Mouse (Mus musculus): ENCODE measurements around the gene Sae1. TPM values are rescaled to one million over a fixed set of nuclear protein-coding genes. Genes with fewer than 3 reads are reported as not detected.
"Not testable (repeated sequence)": the region's sequence is repeated elsewhere in the genome, so short reads cannot be mapped to it uniquely, and the experiment has no call there.

Sae1 gene
- total RNA-seq, 4 experiments from 2014 or later, result 89.6 to 93.3 (median 91.9) TPM

DNA sequence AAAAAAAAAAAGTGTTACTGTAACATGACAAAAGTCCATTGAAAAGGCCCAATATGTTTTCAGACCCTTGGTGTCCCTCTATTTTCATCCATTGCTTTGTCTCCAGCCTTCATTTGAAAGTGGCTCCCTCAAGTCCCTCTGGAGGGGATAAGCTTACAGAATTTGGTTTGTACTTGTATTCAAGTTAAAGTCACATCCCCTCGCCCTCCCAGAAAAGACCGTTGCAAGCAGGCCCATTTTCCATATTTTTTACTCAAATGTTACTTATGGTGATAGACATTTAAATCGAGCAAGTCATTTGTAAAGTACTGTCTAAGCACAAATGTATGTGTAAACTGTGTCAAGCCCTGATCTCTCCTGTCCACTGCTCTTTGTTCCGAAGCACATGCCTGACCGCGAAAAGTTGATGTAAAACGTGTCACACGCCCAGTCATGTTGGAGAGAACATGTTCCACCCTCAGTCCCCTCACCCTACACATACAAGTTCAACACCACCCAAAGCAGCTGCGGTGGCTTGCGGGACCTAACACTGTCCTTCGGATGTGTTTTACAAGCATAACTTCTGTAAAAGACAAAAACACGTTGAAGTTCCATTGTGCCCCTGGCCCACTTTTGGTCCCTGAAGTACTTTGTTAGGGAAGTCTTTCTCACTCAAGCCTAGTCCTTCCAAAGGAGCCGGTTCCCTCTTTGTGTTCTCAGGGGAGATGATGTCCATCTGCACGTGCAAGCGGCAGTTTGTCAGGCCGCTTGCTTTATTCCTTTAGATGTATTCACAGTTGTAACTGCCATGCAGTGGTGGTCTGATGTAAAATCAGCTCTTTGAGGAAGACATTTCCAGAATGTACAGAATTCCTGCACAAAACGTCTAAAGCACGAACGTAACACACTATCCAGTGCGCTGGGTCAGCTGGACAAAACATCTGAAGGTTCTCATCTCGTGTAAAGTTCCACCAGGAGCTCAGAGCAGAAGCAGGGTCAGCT, 15.7 kb upstream of the Sae1 start:
- no peak for DNase-seq (ENCODE audit: low spot score in 2 of 2)

DNA sequence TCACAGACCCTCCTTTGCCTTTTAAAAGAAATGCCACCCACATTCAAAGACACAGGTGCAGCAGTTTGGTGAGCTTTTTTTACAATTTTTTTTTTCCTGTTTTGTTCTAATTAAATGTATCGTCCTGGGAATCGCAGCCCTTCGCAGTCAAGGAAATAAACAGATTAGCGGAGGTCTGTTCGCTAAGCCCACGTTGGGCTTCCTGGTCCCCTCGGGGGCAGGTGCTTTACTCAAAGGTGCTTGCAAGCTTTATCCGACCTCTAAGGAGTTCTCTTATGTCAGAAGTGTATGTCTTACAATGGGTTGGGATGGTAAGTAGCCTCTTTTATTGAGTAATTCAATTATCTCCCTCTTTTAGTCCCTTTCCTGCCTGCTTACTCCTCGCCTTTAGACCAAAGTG, 14.8 kb upstream of the Sae1 start:
- no peak for DNase-seq (ENCODE audit: low spot score in 2 of 2)

GRCm38 (mm10) chr7:16401991-16402431, 14.4 kb upstream of the Sae1 start:
- DNase-seq (ENCODE audit: low spot score in 2 of 2), result peak in 1 of 2 experiments; percentile 42

DNA sequence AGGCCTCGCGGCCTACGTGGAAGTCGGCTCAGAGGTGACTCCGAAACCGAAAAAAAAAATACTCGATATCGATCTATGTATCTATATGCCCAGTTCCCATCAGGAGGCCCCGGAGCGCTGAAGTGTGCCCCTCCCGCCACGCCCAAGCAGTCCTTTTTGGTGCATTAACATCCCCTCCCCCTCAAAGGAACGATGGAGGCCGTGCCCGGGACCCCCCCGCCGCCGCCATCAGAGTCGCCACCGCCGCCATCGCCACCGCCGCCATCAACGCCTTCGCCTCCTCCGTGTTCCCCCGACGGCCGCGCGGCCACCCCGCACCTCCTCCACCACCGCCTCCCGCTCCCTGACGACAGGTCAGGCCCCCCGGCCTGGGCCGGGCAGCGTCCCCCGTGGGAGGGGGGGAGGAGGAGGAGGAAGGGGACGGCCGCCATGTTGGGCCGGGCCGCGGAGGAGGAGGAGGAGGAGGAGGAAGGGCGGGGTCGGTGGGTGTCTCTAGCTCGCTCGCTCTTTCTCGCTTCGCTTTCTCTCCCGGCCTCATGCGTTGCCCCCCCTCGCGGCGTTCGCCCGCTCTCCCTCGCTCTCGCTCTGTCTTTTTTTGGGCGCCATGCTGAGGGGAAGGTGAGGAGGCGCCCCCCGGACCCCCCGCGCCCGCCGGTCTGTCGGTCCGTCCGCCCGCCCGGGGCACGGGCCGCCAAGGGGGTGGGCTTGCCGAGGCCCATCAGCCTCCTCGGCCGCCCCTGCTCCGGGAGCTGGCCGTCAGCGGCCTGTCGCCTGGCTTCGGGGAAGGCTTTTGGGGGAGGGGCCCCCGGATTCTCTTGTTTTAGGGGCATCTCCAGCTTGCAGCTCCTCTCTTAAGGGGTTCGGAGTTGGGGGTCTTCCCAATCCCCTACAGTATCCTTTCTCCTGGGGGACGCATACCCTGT, 13.3 kb upstream of the Sae1 start, which contains the start of gene Zc3h4:
Zc3h4 (plus strand) TSS at position 222 of the 923 bp plus-strand sequence.
- peak; percentile 79 for DNase-seq (ENCODE audit: low spot score in 2 of 2)

- DNase-seq (ENCODE audit: low spot score in 2 of 2), result peak; percentile 98
These were observed 12.4 kb upstream of the Sae1 start for GRCm38 (mm10) chr7:16399820-16400688.

DNA sequence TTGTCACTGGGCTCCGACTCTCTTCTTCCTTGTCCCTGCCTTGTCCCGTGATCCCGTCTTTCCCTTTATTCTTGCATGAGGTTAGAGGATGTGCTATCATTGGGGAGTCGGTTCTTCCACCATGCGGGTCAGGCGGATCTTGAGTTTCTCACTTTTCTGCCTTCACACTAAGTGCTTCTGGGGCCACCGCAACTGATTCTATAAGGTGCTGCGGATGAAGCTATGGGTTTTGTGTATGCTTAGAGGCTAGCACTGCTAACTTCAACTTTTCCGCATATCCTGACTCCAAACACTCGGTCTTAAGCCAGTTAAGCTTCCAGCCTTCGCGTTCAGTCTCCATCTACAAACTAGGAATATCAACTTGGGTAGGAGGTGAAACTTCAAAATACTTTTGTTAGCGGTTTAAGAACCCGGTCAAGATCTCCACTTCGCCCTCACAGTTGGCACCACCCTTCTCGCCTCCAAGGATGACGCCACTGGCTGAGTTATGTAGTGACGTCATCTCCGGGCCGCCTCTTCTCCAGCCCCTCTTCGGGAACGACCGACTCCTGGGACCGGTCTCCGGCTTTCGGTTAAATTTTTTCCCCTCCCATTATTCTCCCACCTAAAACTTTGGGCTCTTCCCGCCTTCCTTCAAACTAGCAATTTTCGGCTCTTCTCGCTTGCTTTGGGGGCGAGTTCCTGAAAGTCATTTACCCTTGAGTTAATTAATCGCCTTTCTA, 11.7 kb upstream of the Sae1 start:
- DNase-seq (ENCODE audit: low spot score in 2 of 2), result peak; percentile 90 to 91

DNA sequence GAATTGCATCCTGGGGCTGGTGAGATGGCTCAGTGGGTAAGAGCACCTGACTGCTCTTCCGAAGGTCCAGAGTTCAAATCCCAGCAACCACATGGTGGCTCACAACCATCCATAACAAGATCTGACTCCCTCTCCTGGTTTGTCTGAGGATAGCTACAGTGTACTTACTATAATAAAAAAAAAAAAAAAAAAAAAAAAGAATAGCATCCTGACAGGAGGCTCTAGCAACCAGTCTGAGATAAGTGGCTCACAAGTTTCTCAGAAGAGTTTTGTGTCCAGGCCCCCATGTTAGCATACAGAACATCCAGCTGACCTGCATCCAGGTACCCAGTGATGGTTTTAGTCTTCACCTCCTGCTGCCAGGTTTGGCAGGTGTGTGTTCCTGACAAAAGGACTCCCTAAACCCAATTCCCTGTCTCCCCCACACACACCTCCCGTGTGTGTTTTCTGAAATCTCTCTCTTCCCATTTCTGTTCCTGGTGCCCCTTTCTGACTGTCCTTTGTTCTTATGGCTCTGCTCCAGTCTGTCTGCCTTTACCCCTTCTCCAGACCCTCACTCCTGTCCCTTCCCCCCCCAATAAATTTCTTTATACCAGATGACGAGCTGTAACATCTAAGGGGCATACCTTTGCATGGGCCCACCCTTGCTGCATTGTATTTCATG, 10.9 kb upstream of the Sae1 start:
- DNase-seq (ENCODE audit: low spot score in 2 of 2), result no peak

DNA sequence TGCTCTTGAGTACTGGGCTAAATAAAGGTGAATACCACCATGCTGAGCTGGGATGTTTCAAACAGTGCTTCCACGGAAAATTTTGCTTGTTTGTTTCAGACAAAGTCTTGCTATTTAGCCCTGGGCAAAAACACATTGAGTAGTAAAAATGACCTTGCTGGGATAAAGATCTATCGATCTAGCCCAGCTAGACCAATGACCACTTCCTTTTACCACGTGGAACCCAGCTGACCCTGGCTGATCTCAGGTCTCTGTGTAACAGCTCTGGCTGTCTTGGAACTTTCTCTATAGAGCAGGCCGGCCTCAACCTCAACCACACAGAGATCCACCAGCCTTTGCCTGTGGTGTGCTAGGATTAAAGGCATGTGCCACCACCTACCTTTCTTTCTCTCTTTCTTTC, 9.9 kb upstream of the Sae1 start:
- DNase-seq (ENCODE audit: low spot score in 2 of 2), result no peak

DNA sequence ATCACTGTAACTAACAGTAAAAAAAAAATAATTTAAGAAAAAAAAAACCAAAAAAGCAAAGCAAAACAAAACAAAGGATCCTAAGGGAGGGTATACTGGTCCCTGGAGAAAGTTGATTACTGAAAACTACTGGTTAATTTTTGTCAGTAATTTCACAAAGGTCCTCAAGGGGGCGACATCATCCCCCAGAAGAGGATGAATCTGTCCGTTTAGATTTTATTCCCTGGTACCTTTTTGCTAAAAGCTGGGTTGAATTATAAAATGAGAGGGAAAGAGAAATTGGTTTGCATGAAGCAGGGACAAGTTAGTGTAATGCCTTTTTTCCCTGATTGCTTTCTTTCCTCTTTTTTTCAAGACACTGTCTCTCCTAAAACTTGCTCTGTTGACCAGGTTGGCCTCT, 8.3 kb upstream of the Sae1 start:
- DNase-seq (ENCODE audit: low spot score in 2 of 2), result peak in 1 of 2 experiments; percentile 17

GRCm38 (mm10) chr7:16392923-16393322, 5.3 kb upstream of the Sae1 start:
- no peak for DNase-seq (ENCODE audit: low spot score in 2 of 2)

DNA sequence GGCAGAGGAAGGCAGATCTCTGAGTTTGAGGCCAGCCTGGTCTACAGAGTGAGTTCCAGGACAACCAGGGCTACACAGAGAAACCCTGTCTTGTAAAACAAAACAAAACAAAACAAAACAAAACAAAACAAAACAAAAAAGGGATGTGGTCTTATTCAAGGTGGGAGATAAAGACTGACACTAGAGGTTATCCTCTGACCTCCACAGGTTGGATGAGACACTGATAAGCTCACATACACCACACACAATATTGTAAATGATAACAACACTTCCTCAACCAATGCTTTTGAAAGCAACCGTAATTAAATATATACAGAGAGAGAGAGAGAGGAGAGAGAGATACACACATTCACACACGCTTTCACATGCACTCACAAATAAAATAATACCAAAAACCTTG, 2.3 kb upstream of the Sae1 start:
- not testable (repeated sequence) for DNase-seq (ENCODE audit: low spot score in 2 of 2)

DNA sequence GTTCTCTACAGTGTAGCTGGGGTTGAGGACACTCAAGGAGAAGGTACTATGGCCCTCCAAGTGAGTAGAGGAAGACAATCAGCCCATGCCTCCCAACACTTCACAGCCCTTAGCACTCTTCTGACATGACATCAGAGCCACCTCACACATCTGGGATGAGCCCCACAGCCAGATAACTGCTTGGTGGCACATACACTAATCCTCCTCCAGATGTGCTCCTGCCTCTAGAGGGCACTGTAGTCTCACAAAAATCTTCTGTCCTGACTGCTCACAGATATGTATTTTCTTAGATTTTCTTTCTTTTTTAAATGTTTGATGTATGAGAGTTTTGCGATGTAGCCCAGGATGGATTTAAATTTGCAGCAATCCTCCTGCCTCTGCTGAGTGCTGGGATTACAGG, 11.1 kb downstream of the Sae1 start:
- peak in 1 of 2 experiments; percentile 32 for DNase-seq (ENCODE audit: low spot score in 2 of 2)

GRCm38 (mm10) chr7:16374989-16375388, 12.6 kb downstream of the Sae1 start:
- DNase-seq (ENCODE audit: low spot score in 2 of 2), result no peak

GRCm38 (mm10) chr7:16373719-16374118, 13.9 kb downstream of the Sae1 start:
- no peak for DNase-seq (ENCODE audit: low spot score in 2 of 2)

- DNase-seq (ENCODE audit: low spot score in 2 of 2), result no peak
These were observed 17.0 kb downstream of the Sae1 start for GRCm38 (mm10) chr7:16370596-16370995.

DNA sequence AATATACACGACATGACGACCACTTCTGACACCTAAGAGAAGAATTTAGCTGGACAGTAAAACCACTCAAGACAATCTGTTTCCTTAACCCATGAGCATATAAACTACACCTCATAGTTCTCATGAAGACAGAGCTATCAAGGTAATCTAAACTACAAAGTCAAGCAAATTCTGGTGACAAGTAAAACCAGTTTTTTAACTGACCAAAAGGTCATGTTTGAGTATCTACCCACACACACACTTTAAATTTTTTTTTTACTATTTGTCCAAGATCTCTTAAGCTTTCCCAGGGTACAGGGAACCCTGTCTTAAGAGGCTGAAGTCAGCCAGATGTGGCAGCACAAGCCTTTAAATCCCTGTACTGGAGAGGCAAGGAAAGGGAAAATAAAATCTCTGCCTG, 18.8 kb downstream of the Sae1 start:
- no peak for DNase-seq (ENCODE audit: low spot score in 2 of 2)

GRCm38 (mm10) chr7:16366669-16367068, 20.9 kb downstream of the Sae1 start:
- DNase-seq (ENCODE audit: low spot score in 2 of 2), result no peak

- DNase-seq (ENCODE audit: low spot score in 2 of 2), result no peak
These were observed 21.4 kb downstream of the Sae1 start for GRCm38 (mm10) chr7:16366133-16366646.

- DNase-seq (ENCODE audit: low spot score in 2 of 2), result no peak
These were observed 22.6 kb downstream of the Sae1 start for GRCm38 (mm10) chr7:16364901-16365500.

All from layer of hippocampus, adult 8-10 months (tissue).